Mouse (Mus musculus) bone marrow, adult 2 months (tissue): ENCODE results near the gene Phf21b.

ENCODE experiments used
- CTCF ChIP-seq: fragments of 200-500 bp; IDR thresholded peaks from 2 replicates; pipeline ENCODE4 v1.5.1; 2011; ENCODE audit warnings: low read length, control low read depth; ENCODE audit not compliant: control insufficient read depth, insufficient read depth
- POLR2A ChIP-seq: fragments of 200-500 bp; IDR thresholded peaks from 2 replicates; pipeline ENCODE4 v1.6.1; 2011; ENCODE audit warnings: low read depth, mild to moderate bottlenecking, control low read depth, low read length, borderline replicate concordance; ENCODE audit not compliant: control insufficient read depth

GRCm38 (mm10) chr15:84853261-84854137, 2.4 kb downstream of the Phf21b start:
- TF ChIP-seq CTCF (no peak), POLR2A (no peak)
